Mouse (Mus musculus) spleen, adult 2 months (tissue): ENCODE measurements around the gene Fry. TPM values are rescaled to one million over a fixed set of nuclear protein-coding genes. Genes with fewer than 3 reads are reported as not detected.

Source experiments
- DNase-seq, 2 experiments: peaks; one replicate each; pipeline versions ENCODE4 v3.0.0 to v3.0.0-alpha.2; 2012 to 2021; ENCODE audit warnings: low spot score in 2 of 2, low read depth in 1 of 2
- H3K27ac ChIP-seq: fragments of 200-500 bp; 2 replicates; pipeline ENCODE4 v1.5.1; 2012; ENCODE audit warnings: low read length, inconsistent platforms; ENCODE audit not compliant: insufficient read depth
- H3K27me3 ChIP-seq: fragments of 200-500 bp; 2 replicates; pipeline ENCODE4 v1.6.1; 2012; ENCODE audit warnings: mild to moderate bottlenecking, moderate library complexity, low read length, inconsistent platforms; ENCODE audit not compliant: control insufficient read depth, insufficient read depth
- H3K36me3 ChIP-seq: fragments of 200-500 bp; 2 replicates; pipeline ENCODE4 v1.6.1; 2012; ENCODE audit warnings: mild to moderate bottlenecking, low read length, inconsistent platforms; ENCODE audit not compliant: control insufficient read depth, insufficient read depth
- H3K4me1 ChIP-seq: fragments of 200-500 bp; 2 replicates; pipeline ENCODE4 v1.6.1; 2011; ENCODE audit warnings: inconsistent platforms; ENCODE audit not compliant: control insufficient read depth, insufficient read depth, insufficient read length
- H3K4me3 ChIP-seq: fragments of 200-500 bp; 2 replicates; pipeline ENCODE4 v1.5.1; 2011; ENCODE audit warnings: mild to moderate bottlenecking, inconsistent platforms; ENCODE audit not compliant: insufficient read depth, insufficient read length; ENCODE audit errors: extremely low read depth
- CTCF ChIP-seq: fragments of 200-500 bp; IDR thresholded peaks from 2 replicates; pipeline ENCODE4 v1.5.1; 2011; ENCODE audit warnings: mild to moderate bottlenecking, inconsistent platforms; ENCODE audit not compliant: insufficient read depth, insufficient read length, insufficient replicate concordance; ENCODE audit errors: extremely low read depth
- POLR2A ChIP-seq: fragments of 200-500 bp; IDR thresholded peaks from 2 replicates; pipeline ENCODE4 v1.6.1; 2011; ENCODE audit warnings: low read depth, low read length, inconsistent platforms
- WGBS: fragments of 180-500 bp; shearing (Covaris S2); methylation state at CpG from one replicate; pipeline ENCODE4 v1.1.7; 2018; 5-methylcytosine and 5-hydroxymethylcytosine counted together
- polyA plus RNA-seq: library from polyadenylated mRNA; depleted of rRNA; stranded (reverse); fragments of >200 nt; gene quantifications from 2 replicates; pipeline ENCODE4 v1.2.3, GENCODE M21; 2012

The Fry gene
- polyA plus RNA-seq, 1 experiment: 9.2 TPM

GRCm38 (mm10) chr5:150195514-150196210, 77.2 kb downstream of the Fry start:
- WGBS: 3% methylated on average over 22 of the region's 22 CpGs
- Histone ChIP-seq H3K27ac (no peak overlapping the region), H3K4me3 (peak overlapping the region; percentile 71), H3K36me3 (no peaks in the 10 kb centered on the region; the same call in 1 of the 2 replicates), H3K4me1 (peaks cover 5% of the 10 kb centered on the region; the same call in 1 of the 2 replicates), H3K27me3 (no peaks in the 10 kb centered on the region)
- no peak for TF ChIP-seq POLR2A
- no peak for TF ChIP-seq CTCF
- peak in 1 of 2 experiments; percentile 30 for DNase-seq

- no peak for TF ChIP-seq CTCF
- no peak for TF ChIP-seq POLR2A
- peak in 1 of 2 experiments; percentile 12 for DNase-seq
- WGBS: 7% methylated on average over 6 of the region's 6 CpGs
- H3K4me3 ChIP-seq: peak overlapping the region; percentile 71
- H3K36me3 ChIP-seq: no peaks in the 10 kb centered on the region; the same call in 1 of the 2 replicates
- no peak overlapping the region for H3K27ac ChIP-seq
- H3K27me3 ChIP-seq: no peaks in the 10 kb centered on the region
- peaks cover 5% of the 10 kb centered on the region; the same call in 1 of the 2 replicates for H3K4me1 ChIP-seq
Measured at GRCm38 (mm10) chr5:150196211-150196585, 77.8 kb downstream of the Fry start.

GRCm38 (mm10) chr5:150196881-150197311, 78.5 kb downstream of the Fry start:
- no peak for DNase-seq
- 62% methylated on average over 6 of the region's 6 CpGs for WGBS
- no peak overlapping the region for H3K4me3 ChIP-seq
- peaks cover 5% of the 10 kb centered on the region; the same call in 1 of the 2 replicates for H3K4me1 ChIP-seq
- no peak overlapping the region for H3K27ac ChIP-seq
- H3K27me3 ChIP-seq: no peaks in the 10 kb centered on the region
- TF ChIP-seq POLR2A (no peak), CTCF (no peak)
- no peaks in the 10 kb centered on the region; the same call in 1 of the 2 replicates for H3K36me3 ChIP-seq

- no peak overlapping the region for H3K4me3 ChIP-seq
- 89% methylated on average over 6 of the region's 6 CpGs for WGBS
- H3K36me3 ChIP-seq: no peaks in the 10 kb centered on the region
- no peaks in the 10 kb centered on the region for H3K27me3 ChIP-seq
- no peak for TF ChIP-seq CTCF
- TF ChIP-seq POLR2A: no peak
- DNase-seq: no peak
- no peaks in the 10 kb centered on the region for H3K4me1 ChIP-seq
- no peak overlapping the region for H3K27ac ChIP-seq
Measured at GRCm38 (mm10) chr5:150206749-150207148, 88.3 kb downstream of the Fry start.

GRCm38 (mm10) chr5:150207596-150207995, 89.2 kb downstream of the Fry start:
- no peak overlapping the region for H3K27ac ChIP-seq
- no peaks in the 10 kb centered on the region for H3K4me1 ChIP-seq
- no peak for DNase-seq
- no peak for TF ChIP-seq POLR2A
- no peak for TF ChIP-seq CTCF
- H3K36me3 ChIP-seq: no peaks in the 10 kb centered on the region
- H3K27me3 ChIP-seq: no peaks in the 10 kb centered on the region
- WGBS: 94% methylated on average over 18 of the region's 18 CpGs
- H3K4me3 ChIP-seq: no peak overlapping the region

- no peaks in the 10 kb centered on the region for H3K36me3 ChIP-seq
- no peaks in the 10 kb centered on the region for H3K4me1 ChIP-seq
- WGBS: 84% methylated on average over 7 of the region's 7 CpGs
- H3K27ac ChIP-seq: no peak overlapping the region
- no peaks in the 10 kb centered on the region for H3K27me3 ChIP-seq
- DNase-seq: no peak
- TF ChIP-seq CTCF: no peak
- TF ChIP-seq POLR2A: no peak
- no peak overlapping the region for H3K4me3 ChIP-seq
Measured at GRCm38 (mm10) chr5:150208009-150208408, 89.6 kb downstream of the Fry start.

- Histone ChIP-seq H3K27me3 (no peaks in the 10 kb centered on the region), H3K36me3 (no peaks in the 10 kb centered on the region), H3K4me1 (no peaks in the 10 kb centered on the region), H3K4me3 (no peak overlapping the region), H3K27ac (no peak overlapping the region)
- no peak for TF ChIP-seq POLR2A
- no peak for TF ChIP-seq CTCF
- WGBS: 96% methylated on average over 6 of the region's 6 CpGs
- no peak for DNase-seq
Measured at GRCm38 (mm10) chr5:150214081-150214480, 95.6 kb downstream of the Fry start.
